Mouse (Mus musculus) liver, postnatal 0 days (tissue): Measurements from ENCODE around the gene Map3k7.

Experiments used
- CTCF ChIP-seq: sonication (generic); IDR thresholded peaks from 2 replicates; pipeline ENCODE4 v1.5.1; 2016; ENCODE audit warnings: antibody characterized with exemption, low read depth
- EP300 ChIP-seq: IDR thresholded peaks from 2 replicates; pipeline ENCODE4 v1.6.1; 2016; ENCODE audit warnings: antibody characterized with exemption, low read depth, mild to moderate bottlenecking

- no peak for TF ChIP-seq CTCF
- no peak for TF ChIP-seq EP300
Measured at GRCm38 (mm10) chr4:31965208-31965607, 1.3 kb downstream of the Map3k7 start.
